Mouse (Mus musculus) inflammation-experienced regulatory T-cells, adult 6 months (primary cell): ENCODE data around the gene Tspan15. TPM values are rescaled to one million over a fixed set of nuclear protein-coding genes. Genes with fewer than 3 reads are reported as not detected.

Experiments
- ATAC-seq: one replicate; pipeline ENCODE4 v1.8.0; 2017
- polyA plus RNA-seq, 3 experiments: library from polyadenylated mRNA; unstranded; fragments of 100-300 nt; shearing (Covaris generic); gene quantifications; one replicate each; pipeline ENCODE4 v1.2.1; 2017

Tspan15 gene
- polyA plus RNA-seq, result not detected

DNA sequence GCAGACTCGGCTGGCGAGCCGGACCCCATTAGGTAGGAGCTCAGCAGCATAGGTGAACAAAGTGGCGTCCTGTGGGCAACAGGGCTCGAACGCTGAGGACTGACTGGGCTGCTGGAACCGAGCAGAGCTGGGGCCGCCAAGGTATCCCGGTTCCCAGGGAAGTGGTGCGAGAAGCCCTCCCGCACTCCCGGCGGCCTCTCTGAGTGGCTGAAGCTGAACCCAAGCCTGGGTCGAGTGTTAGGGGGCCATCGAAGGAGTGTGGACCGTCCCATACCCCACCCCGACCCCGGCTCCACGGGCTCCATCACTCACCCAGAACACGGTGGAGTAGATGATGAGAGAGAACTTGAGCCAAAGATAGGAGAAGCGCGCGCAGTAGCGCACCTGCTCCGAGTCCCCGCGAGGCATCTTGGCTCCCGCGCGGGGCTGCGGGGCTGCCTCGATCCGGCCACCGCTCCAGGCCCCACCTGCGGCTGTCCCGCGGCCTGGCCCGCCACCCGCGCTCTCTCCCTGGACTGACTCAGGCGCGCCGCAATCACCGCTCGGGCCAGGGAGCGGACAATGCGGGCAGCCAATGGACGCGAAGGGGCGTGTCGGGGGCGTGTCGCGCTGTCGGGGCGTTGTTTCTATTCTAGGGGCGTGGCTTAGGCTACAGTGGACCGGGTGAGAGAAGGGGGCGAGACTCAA lies at the start of gene Tspan15:
Gene Tspan15 (minus strand): TSS at position 544 of the 687 bp plus-strand sequence.
- no peak for ATAC-seq

DNA sequence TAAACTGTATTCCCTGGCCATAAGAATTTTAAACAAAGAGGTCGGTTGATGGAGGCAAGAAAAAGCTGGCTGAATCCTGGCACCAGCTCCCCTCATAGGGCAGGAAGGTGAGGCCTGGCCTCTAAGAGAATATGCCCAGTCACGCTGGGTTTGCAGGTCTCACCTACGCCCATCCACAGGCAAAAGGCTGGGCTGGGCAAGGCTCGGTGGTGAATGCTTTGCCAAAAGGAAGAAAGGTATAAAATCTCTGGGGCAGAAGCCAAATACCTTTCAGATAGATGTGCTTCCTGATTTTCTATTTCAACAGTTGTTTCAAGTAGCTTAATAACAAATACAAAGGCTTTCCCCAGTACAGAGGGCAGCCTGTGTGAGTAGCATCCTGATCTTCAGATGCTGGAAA lies 48.6 kb upstream of the Tspan15 start:
- no peak for ATAC-seq

DNA sequence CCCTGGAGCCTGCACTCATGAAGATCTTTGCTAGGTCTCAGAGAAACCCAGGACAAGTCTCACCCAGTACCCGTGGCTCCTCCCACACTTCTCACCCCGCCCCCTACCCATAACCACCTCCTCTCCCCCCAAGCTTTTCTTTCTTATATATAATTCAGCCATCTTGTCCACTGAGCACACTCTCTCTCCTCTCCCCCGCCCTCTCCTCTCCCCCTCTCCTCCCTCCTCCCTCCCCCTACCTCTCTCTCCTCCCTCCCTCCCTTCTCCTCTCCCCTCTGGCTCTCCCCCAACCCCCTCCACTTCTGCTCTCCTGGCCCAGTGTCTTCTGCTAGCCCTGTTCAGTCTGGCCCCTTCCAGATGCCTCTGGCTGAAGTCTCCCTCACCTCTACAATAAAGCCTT lies 48.0 kb upstream of the Tspan15 start:
- no peak for ATAC-seq

DNA sequence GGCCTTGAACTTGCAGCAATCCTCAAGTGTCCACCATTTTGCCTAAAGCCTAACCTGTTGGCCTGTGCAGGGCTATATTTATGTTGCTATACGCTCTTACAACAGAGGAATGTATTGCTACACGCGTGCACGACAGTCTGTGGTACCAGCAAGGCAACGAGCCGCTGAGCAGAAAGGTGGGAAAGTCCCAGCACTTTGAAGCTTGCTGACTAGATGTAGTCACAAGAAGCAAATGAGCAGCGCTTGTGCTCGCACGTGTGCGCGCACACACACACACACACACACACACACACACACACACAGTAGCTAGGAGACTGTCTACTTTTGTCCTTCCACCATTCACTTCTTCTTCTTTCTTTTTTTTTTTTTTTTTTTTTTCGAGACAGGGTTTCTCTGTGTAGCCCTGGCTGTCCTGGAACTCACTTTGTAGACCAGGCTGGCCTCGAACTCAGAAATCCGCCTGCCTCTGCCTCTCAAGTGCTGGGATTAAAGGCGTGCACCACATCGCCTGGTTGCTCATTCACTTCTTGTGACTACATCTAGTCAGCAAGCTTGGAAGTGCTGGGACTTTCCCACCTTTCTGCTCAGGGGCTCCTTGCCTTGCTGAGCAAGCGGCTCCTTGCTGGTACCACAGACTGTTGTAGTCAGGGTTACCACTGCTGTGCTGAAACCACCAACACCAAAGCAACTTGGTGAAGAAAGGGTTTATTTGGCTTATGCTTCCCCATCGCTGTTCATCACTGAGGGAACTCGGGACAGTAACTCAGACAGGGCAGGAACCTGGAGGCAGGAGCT lies 46.6 kb upstream of the Tspan15 start:
- peak; percentile 77 for ATAC-seq

DNA sequence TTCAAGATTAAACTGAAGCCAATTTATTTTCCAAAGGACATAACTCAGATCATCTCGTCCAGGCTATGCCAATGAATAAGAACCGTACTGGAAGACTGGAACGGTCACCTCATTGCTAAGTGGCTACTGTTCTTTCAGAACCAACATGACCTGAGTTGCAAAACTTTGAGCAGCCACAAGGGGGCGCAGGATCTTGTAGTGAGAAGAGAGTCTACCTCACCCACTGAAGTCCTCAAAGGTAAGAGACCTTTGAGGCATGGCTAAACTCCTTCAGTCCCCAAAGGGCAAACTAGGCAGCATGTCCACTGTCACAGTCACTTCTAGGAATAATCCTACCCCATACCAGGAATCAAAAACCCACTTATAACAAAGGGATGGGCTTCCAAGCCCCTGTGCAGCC lies 44.2 kb upstream of the Tspan15 start:
- ATAC-seq, result peak; percentile 18

DNA sequence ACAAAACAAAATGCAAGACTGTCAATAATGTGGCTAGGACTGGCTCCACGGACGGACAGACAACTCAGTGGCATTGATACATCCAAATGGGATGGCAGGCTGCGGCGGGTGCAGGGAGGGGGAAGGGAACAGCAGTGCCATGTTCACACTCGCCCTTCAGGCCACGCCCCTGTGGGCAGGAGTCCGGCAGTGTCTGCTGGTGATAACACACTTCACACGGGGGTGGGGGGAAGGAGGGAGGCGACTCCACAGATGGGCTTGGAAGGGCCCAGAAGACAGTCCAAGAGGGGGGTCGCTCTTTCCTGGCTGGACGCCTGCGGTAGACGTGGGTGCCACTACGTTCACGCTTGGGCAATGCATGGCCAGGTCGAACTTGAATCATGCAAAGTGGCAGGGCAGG lies 38.2 kb upstream of the Tspan15 start:
- no peak for ATAC-seq

DNA sequence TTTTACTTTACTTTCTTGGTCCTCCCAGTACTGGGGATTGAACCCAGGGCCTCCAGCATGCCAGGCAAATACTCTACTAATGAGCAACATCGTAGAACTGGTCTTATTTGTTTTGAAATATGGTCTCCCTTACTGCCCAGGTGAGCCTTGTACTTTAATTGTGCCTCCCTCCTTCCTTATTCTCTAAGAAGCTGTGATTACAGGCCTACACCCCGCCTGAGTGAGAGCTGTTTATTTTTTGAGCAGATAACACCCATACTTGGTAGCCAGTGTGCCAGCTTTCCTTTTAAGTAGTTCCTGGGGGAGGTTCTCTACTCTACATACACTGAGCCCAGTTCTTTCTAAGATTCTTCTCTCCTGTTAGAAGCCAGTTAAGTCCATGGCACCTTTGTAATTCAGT lies 33.2 kb upstream of the Tspan15 start:
- no peak for ATAC-seq

DNA sequence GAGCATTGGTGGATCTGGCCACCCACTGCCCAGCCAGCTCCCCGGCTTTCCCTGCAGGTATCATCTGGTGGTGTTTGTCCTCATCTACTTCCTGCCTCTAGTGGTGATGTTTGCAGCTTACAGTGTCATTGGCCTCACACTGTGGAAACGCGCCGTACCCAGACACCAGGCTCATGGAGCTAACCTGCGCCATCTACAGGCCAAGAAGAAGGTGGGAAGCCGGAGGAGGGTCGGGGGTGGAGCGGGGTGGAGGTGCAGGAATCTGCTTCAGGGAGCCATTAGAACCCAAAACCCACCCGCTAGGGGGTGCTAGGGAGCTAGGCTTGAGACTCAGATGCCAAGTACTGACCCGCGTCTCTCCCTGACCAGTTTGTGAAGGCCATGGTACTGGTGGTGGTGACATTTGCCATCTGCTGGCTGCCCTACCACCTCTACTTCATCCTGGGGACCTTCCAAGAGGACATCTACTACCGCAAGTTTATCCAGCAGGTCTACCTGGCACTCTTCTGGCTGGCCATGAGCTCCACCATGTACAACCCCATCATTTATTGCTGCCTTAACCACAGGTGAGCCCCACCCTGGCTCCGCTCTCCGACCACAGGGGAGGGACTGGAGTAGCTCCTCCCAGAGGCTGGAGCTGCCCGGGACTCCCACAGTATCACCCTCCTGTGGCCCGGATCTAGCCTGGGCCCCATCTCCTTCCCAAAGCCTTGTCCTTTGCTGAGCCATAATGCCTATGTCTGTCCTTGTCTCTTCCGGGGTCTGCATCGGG lies 30.2 kb upstream of the Tspan15 start:
- peak; percentile 95 for ATAC-seq

DNA sequence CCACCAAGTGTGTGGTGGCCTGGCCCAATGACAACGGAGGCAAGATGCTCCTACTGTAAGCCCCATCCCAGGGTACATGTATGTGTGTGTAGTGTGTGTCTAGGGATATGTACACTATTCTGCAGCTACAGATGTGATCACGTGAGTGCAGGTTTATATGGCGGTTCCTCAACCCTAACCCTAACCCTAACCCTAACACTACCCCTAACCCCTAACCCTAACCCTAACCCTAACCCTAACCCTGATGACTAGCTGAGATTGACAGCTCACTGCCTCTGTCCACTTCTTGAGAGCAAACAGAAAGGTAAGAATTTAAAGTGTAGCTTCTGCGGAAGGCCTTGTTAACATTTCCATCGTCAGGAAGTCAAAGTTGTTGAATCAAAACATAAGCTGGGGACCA lies 27.2 kb upstream of the Tspan15 start:
- ATAC-seq, result no peak

DNA sequence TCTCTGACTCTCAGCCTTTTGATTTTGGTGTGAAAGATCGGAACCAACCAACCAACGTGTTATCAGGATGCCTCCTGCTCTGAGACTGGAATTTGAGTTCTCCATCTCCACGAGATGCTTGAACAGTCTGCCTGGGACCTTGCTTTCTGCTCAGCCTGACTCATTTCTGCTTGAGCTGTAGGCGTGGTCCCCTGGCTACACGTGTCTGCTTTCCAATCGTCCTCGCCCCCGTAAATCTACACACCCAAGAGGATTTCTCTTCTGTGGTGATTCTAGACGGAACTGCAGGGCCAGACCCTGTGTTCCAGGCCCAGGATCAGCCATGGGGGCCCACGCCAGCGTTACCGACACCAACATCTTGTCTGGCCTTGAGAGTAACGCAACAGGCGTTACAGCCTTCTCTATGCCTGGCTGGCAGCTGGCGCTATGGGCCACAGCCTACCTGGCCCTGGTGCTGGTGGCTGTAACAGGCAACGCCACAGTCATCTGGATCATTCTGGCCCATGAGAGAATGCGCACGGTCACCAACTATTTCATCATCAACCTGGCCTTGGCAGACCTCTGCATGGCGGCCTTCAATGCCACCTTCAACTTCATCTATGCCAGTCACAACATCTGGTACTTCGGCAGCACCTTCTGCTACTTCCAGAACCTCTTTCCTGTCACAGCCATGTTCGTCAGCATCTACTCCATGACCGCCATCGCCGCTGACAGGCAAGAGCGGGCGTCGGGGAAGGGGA lies 21.6 kb upstream of the Tspan15 start:
- no peak for ATAC-seq

DNA sequence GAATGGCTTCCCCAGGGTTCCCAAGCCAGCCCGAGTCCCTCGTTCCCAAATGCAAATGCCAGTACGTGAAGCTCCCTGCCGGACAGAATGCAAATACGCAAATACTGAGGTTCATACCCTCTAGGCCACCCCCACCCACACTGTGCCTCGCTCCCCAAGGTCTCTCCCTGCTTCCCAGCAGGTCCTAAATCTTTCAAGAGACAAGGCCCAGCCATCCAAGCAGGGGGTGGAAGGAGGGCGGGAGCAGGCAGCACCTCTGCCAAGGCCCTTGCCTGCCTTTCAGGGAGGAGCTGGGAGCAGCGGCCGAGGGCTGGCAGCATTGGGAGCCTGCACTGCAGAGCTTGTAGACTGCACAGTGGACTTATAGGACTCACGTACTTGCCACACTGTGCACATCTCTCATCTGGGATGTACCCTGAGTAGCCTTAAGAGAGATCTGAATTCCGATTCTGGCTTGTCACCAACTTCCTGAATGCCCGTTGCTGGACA lies 21.0 kb upstream of the Tspan15 start, which contains the start of gene Tacr2:
Gene Tacr2 (plus strand): TSS at position 439 of the 489 bp plus-strand sequence.
- ATAC-seq, result no peak

DNA sequence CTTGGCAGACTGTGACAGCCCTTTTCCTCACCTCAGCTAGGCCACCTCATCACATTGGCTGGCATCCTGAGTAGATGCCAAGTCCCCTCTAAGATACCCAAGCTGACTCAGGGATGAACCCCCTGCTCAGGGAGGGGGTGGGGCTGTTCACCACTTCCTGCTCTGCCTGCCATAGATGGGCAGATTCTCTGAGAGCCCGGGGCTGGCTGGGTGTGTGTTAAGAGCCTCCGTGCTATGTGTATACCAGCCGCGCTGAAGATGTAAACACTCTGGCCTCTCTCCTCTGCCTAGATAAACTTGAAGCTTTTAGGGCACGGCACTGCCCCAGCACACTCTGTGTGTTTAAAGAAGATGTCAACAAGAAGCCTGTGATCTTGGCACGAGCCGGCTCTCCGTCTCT lies 16.8 kb upstream of the Tspan15 start:
- ATAC-seq, result peak; percentile 64

DNA sequence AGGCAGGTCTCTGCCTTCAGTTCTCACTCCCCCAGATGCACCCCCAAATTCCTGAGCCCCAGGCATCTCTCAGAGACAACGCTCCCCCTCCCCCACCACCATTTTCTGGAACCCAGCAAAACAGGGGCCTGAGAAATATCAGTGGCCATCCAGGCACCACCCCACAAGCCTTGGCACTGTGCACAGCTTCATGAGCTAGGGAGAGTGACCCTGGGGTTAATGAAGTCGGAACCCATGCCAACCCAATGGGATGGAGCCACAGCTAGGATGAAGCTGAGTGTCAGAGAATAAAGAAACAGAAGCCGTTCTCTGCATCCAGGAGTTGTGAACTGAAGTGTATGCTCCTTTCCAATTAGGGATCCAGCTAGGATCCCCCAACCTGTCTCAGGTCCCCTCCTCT lies 16.1 kb upstream of the Tspan15 start:
- ATAC-seq, result no peak

DNA sequence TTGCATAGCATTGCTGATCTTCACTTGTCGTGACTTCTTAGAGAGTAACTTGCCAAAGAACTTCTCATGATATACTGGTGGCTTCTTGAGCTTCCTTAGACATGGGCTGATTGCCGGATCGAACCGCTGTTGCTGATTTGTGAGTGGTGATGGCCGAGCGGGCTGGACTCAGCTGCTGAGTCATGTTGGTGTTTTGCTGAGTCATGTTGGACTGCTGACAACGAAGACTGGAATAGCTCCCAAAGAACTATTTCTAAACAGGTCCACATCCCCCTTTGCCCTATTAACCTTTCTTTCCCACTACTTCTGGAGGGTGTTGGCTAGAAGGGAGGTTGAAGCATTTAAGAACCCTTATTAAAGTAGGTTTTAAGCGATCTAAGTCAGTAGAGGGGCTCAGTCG lies 13.0 kb upstream of the Tspan15 start:
- no peak for ATAC-seq

DNA sequence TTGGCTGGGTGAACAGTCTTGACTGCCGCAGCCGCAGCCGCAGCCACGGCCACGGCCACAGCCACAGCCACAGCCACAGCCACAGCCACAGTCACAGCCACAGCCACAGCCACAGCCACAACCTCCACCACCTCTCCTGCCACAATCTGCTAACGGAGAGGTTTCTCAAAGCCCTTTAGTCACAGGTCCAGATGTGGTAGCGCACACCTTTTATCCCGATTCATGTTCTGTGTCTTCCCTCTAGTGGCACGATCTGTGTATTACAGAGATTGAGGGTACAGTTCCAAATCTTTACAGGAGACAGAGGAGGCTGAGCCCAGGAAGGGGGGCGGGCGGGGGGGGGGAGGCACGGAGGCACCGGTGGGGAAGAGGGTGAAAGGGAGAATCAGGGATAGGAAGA lies 11.8 kb upstream of the Tspan15 start:
- no peak for ATAC-seq

DNA sequence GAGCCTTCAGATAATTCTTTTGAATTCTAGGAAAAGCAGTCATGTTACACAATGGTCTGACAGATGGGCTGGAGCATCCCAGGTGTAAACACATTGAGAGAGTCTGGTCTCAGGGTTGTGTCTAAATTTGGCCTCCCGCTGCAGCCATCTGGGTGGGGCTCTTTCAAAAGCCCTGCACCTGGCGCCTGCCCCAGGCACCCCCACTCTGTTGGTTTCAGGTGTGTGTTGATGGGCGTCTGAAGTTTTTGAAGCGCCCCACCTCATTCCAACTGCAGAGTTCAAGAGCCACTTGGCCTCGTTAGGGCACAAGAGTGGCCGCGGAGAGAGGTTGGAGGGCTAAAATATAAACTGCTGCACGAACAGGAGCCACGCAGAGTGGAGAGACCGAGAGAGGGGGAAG lies 11.3 kb upstream of the Tspan15 start:
- ATAC-seq, result no peak

DNA sequence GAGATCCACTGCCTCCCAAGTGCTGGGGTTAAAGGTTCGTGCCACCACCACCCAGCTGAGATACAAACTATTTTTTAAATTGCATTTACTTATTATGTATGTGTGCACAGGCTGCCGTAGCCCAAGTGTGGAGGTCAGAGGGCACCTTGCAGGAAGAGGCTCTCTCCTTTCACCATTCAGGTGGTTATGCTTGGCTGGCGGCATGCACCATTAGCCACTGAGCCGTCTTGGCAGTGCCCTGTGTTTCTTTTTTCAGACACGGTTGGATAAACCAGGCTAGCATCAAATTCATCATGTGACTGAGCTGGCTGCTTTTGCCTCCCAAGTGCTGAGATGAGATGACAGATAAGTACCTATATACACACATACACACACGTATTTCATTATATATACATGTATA lies 8.2 kb upstream of the Tspan15 start:
- no peak for ATAC-seq

DNA sequence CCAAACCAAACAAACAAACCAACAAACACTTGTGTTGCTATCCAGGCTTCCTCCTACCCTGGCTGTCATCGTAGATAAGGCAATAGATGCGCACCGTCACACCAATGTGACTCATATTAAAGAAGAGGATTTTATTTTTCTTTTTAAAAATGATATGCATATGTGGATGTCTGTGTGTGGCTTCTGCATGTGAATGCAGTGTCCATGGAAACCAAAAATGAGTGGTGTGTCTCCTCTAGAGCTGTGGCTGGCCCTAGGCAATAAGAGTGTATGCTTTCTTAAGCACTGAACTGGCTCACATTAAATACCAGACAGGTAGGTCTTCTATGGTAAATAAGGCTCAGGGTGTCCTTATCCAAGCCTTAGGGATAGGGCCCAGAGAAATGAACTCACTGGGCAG lies 7.6 kb upstream of the Tspan15 start:
- ATAC-seq, result no peak

DNA sequence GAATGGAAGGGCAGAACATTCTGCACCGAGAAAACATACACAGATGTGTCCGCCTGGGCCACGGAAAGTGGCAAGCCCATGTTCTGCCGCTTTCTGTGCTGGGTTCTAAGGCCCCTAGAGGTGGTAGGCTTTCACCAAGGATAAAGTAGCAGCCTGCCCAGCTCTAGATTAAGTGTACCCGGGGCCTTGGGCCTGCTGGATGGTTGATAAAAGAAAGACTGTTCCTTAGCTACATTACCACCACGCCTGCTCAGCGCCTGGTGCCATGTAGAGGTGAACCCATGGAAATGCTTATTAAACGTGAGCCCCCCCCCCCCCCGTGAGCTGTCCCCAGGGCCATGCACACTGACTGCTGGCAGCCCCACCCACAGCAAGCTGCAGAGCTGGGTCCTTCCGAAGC lies 6.2 kb upstream of the Tspan15 start:
- no peak for ATAC-seq

DNA sequence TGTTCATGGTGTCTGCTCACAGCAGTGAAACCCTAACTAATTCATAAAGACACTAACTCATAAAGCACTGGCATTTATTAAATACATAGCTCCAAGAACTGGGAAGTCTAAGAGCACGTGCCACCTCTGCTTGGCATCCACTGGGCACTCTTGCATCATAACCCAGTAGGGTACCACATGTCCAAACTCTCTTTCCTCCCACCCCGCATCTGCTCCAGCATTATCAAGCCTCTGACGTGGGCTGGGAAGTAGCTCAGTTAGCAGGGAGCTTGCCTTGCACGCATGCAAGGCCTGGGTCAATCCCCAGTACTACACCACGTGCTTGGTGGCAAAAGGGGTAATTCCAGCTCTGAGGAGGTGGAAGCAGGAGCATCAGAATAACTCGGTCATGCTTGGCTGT lies 5.1 kb upstream of the Tspan15 start:
- ATAC-seq, result no peak

DNA sequence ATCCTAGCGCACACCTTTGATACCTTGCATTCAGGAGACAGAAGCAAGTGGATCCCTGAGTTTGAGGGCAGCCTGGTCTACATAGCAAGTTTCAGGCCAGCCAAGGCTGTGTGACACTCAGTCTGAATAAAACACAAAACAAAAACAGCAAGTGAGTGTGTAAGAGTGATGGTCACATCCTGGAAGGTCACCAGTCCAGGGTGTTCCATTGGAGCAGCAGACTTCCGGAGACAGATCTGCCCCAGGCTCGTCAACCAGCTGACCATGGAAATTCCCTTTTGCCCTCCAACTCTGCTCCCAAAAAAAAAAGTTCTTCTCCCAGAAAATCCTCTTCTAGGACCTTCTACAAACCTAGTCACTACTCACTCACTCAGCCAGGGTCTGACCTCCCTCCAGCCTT lies 760 bp upstream of the Tspan15 start:
- no peak for ATAC-seq

DNA sequence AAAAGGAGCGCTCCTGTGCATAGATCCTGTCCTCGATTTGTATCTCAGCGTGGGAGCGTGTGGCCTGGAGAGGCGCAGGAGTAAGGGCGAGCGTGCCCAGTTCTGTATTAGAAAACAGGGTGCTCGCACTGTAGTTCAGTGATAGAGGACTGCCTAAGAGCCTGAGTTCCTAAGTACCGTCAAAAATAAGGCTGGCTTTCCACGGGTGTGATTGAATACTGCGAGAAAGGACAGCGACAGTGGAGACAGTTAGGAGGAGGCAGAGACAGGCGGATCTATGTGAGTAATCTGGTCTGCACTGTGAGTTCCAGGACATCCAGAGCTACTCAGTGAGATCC lies 313 bp upstream of the Tspan15 start:
- ATAC-seq, result no peak

DNA sequence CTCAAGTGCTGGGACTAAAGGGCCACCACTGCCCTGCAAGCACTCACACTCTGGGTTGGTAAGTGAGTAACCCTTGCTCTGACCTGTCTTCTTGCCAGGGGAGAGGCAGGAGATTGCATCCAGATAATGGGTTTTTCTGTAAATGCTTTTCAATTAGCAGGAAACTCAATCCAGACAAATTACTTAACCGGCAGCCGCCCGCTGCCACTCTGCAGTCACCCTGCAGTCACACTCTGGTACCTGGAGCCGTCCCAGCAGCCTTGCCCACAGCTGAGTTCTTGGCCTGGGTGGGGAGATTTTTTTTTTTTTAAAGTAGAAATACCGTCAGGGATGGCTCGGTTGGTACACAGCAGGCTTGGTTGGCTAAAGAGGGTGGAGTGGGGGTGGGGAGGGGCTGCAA lies 2.9 kb downstream of the Tspan15 start:
- ATAC-seq, result no peak
